Mouse (Mus musculus) gastrocnemius, postnatal 36 days (tissue): Measurements from ENCODE around the gene Hps3. TPM values are rescaled to one million over a fixed set of nuclear protein-coding genes. Genes with fewer than 3 reads are reported as not detected.
"Not testable (repeated sequence)": the region's sequence is repeated elsewhere in the genome, so short reads cannot be mapped to it uniquely, and the experiment has no call there.

Source experiments
- DNase-seq, 2 experiments: peaks; one replicate each; pipeline ENCODE4 v3.0.0; 2022
- intact Hi-C: fragments of 180-260 bp; cut with DNase I; formaldehyde crosslinking; loops from one replicate; pipeline ENCODE4 v1.15.1; 2025
- long read RNA-seq, 2 experiments: library from polyadenylated mRNA; stranded (forward); transcript quantifications; one replicate each; pipeline ENCODE4 v2.0.0; 2021
- total RNA-seq, 2 experiments: library from RNA; stranded (reverse); gene quantifications; 2 replicates each; pipeline ENCODE4 v1.2.3; 2021

Gene Hps3
- 1 to 10 TPM; 3.0 to 3.6 TPM for total RNA-seq
- long read RNA-seq, experiment 1, result 0 reads
- long read RNA-seq, experiment 2, partial matches to known transcripts, result 0 of 1 reads
- long read RNA-seq, experiment 2, other reads (novel, unspliced or antisense), result 0 of 1 reads

GRCm38 (mm10) chr3:20034719-20035404 lies at the start of gene Hps3:
TSS of gene Hps3 (minus strand) at chr3:20035315.
- peak; percentile 79 to 82 for DNase-seq
- intact Hi-C loops, result loop anchor here (5.0 kb wide), 1 partner anchor 162 kb away; no protein-coding TSS in a partner anchor

GRCm38 (mm10) chr3:20082161-20082560 lies 47.0 kb upstream of the Hps3 start:
- intact Hi-C loops, result loop anchor here (10.0 kb wide), 1 partner anchor 113 kb away; no protein-coding TSS in a partner anchor
- DNase-seq, result no peak

DNA sequence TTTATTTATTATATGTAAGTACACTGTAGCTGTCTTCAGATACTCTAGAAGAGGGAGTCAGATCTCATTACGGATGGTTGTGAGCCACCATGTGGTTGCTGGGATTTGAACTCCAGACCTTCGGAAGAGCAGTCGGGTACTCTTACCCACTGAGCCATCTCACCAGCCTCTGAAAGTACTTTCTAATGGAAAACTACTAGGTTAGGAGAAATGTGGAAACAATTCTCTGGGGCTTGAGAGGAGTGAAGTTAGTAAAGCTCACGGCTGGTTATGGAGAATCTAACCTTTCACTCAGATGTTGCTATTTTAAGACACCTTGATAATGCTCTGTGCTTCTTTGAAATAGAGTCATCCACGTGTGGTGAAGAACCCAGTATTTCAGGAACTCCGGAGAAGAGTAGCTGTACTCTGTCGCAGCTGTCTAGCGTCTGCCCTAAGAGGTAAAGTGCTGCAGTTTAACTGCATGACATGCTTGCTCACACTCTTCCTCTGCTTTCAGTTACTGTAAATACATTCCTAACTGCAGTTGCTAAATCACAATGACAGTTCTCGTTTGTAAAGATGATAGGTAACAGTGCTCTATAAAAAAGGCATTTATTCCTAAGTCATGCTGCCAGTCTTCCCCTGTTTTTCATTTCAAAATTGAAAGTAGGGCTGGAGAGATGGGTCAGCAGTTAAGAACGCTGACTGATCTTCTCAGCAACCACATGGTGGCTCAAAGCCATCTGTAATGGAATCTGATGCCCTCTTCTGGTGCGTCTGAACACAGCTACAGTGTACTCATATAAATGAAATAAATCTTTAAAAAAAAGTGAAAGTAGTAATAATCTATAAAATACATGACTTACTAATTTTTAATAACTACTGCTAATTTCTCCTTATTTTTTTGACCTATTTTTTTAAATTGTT lies 41.3 kb upstream of the Hps3 start:
- no peak for DNase-seq
- intact Hi-C loops, result no loop called here

- intact Hi-C loops, result no loop called here
- no peak for DNase-seq
Observed at GRCm38 (mm10) chr3:20058197-20058541, 23.1 kb upstream of the Hps3 start.

DNA sequence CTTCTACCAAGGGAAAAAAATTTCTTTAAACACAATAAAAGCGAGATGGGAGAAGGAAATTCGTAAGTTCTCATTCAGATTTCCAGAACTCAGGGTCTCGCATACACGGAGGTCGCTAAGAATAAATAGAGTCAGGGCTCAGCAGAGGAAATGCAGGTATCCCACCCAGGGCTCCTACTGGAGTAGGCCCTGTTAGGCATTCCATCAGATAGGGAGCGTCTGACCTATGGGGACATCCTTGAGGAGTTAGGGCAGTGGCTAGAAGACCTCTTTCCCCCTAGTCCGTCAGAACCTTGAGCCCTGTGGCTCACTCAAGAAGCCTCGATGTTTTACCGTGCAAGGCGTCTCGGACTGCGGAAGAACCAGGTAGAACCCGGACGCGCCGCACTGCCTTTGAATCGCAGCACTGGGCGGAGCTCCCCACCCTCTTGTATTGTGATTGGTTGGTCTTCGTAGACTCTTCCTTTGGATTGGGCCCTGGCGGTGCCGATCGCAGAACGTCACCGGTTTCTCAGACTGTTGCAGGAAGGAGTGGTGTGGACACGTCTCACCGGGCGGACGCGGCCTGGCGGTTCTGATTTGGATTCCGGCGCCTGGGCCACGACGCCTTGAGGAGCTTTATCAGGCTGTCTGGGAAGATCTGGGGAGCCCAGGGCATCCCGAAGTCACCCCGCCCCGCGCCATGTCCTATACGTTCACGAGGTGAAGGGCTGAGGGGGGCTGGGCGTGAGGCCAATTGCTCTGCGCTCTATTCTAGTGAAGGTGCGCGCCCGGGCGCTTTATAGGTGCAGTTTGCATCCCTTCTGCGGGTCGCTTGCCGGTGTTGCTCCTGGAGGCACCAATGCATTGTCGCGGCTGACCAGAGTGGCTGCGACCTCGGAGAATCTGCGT lies 22.4 kb upstream of the Hps3 start, which contains the start of gene Hltf:
Hltf (plus strand) TSS at position 506 of the 891 bp plus-strand sequence.
- DNase-seq, result peak; percentile 87 to 96
- intact Hi-C loops, result no loop called here

DNA sequence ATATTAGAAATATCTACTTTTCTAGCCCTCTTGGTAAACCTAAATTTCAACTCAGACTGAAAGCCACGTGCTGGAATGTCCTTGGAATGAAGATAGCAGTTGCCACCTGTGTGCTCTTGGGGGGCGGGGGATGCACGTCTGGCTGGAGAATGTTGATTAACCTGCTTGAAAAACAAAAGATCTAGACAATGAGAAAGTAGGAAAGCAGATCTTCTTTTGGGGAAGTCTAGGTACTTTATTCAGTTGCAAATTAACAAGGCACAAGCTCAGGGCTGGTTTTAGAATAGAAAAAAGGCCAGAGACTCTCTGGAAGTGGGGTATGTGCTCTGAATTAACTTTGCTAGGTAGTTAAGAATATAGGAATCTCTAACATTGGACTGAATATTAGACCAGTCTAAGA lies 9.6 kb upstream of the Hps3 start:
- DNase-seq, intact Hi-C loops: not testable (repeated sequence)

DNA sequence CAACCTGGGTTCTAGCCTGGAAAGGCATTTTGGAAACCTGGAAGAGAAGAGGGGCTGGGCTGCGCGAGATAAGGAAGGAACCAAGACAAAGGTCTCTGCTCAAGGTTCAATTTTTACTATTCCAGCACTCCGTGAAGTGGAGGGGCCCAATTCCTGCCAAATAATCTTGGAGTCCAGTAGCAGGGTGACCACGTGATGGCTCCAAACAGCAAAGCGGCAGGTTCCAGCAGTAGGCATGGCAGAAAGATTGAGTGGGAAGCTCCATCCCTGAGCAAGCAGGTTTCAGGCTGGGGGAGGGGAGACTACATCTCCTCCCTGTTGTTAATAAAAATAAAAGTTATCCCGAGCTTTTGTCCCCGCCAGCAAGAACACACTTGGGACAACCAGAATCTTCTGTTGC lies 6.3 kb upstream of the Hps3 start:
- DNase-seq, intact Hi-C loops: not testable (repeated sequence)

GRCm38 (mm10) chr3:20036069-20036468 lies 954 bp upstream of the Hps3 start:
- intact Hi-C loops, result no loop called here

DNA sequence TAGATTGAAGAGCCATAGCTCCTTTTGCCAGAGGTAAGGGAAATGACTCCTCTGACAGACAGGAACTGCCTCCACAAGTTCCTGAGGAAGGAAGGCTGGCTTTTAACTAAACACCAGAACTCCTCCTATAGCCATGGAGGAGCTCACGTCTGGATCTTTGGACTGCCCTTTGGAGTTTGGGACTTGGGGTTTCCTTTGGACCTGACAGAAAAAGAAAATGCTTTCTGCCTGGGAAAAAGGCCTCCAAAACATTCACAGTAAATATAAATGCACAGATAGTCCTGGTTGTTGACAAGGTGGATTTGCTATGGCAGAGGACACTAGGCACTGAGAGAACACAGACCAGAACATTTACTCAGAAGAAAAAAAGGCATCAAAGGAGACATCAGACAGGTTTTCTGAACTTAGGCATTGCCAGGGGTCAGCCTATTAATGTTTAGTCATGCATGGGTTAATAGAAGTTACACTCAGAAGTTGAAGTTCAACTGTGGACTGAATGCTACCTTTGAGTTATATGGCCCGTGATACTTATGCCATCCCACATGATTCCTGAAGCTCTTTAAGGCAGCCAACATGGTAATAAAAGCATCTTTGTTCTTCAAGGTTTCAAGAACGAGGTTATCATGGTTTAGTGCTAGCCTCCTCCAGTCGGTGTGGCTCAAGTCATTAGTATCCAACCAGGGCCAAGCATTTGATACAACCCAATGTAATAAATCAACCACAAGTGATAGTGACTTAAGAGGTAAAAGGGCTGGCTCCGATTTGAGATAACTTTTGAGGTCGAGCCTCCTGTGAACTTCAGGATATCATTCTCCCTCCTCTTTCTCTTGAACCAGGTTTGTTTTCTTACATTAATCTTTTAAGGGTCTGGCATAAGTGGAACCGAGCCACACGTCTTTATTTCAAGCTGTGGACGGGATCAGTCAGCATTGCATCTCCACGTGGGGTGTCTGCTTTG lies 1.1 kb downstream of the Hps3 start:
- intact Hi-C loops, result loop anchor here (5.0 kb wide), 1 partner anchor 163 kb away; no protein-coding TSS in a partner anchor
- no peak for DNase-seq

More at GRCm38 (mm10) chr3:20036069-20036468, 954 bp upstream of the Hps3 start:
- no peak for DNase-seq

GRCm38 (mm10) chr3:20030807-20031206 lies 4.3 kb downstream of the Hps3 start:
- no peak for DNase-seq
- intact Hi-C loops, result loop anchor here (5.0 kb wide), 1 partner anchor 166 kb away; no protein-coding TSS in a partner anchor

GRCm38 (mm10) chr3:20028640-20029039 lies 6.5 kb downstream of the Hps3 start:
- DNase-seq, result no peak
- intact Hi-C loops, result no loop called here

DNA sequence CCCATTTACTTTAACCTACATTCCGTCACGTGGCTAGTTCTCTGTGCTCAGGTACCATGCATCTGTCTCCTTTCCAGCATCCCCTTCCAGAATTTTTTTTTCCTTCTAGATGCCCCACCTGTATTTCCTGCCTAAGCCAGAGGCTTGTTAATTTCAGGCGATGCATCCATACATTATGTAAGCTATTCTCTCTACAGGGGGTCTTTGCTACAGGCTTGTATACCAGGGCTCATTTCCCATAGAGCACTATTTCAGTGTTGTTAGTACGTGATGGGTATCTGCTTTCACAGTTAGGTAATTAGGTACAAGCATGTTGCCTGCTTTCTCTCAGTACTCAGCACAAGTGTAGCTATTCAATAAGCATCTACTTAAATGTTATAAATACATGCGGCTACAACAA lies 7.3 kb downstream of the Hps3 start:
- intact Hi-C loops, result no loop called here

DNA sequence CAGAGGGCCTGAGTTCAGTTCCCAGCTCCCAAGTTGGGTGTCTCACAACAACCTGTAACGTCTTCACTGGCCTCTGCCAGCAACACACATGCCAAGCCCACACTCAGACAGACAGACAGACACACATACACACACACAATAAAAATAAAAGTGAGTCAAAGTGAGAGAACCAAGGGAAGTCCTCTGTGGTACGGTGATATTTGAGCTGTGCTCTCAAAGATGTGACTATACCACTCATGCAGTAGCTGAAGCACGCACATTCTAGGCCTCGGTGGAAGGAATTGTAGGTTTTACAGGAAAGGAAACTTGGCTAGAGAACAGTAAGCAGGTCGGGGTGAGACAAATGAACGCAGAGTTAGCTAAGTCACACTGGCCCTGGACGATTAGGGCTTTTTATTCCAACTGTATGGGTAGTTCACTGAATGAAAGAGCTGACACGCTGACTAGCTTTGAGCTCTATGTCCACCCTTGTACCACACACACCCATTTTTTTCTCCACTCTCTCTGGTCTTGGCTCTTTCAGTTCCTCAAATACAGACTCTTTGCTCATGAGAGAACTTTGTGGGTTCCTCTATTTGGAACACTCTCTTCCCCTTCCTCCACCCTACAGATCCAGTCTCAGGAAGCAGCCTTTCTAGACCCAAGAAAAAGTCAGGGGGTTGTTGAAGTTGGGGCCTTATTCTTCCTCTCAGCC lies 8.0 kb downstream of the Hps3 start:
- no peak for DNase-seq

More for the DNA sequence above, 7.3 kb downstream of the Hps3 start:
- DNase-seq, result no peak

GRCm38 (mm10) chr3:20026481-20026880 lies 8.6 kb downstream of the Hps3 start:
- no peak for DNase-seq
- intact Hi-C loops, result no loop called here

More for the DNA sequence above, 8.0 kb downstream of the Hps3 start:
- intact Hi-C loops, result no loop called here

GRCm38 (mm10) chr3:20023832-20024231 lies 11.3 kb downstream of the Hps3 start:
- intact Hi-C loops, result no loop called here
- no peak for DNase-seq

- no peak for DNase-seq
- intact Hi-C loops, result no loop called here
Observed at GRCm38 (mm10) chr3:20018076-20018475, 17.0 kb downstream of the Hps3 start.

- intact Hi-C loops, result no loop called here
- DNase-seq, result no peak
Observed at GRCm38 (mm10) chr3:20014454-20014853, 20.7 kb downstream of the Hps3 start.

DNA sequence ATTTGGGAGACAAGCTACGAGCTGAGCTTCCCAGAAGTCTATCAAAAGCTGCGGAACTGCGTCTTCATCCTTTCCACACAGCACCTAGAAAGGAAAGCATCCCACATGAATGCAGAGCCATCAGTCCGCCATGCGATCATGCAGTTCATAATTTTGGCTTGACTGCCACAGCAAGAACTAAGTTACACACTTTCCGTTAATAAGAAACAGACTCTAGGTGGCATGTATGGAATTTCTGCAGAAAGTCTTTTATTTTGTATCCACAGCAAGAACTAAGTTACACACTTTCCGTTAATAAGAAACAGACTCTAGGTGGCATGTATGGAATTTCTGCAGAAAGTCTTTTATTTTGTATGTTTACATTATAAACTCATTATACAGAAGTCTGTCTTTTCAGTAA lies 24.2 kb downstream of the Hps3 start:
- DNase-seq, intact Hi-C loops: not testable (repeated sequence)
